Mouse (Mus musculus): ENCODE results near the gene Gopc. TPM values are rescaled to one million over a fixed set of nuclear protein-coding genes. Genes with fewer than 3 reads are reported as not detected.
"Not testable (repeated sequence)": the region's sequence is repeated elsewhere in the genome, so short reads cannot be mapped to it uniquely, and the experiment has no call there.

The Gopc gene
- polyA plus RNA-seq, 1 experiment from 2014 or later: 16.1 TPM

- no peaks in the 10 kb centered on the region for H3K9me3 ChIP-seq (replicated peaks)
- H3K36me3 ChIP-seq: no peaks in the 10 kb centered on the region
- H3K4me3 ChIP-seq: peak overlapping the region; percentile 88
- peaks cover 29% of the 10 kb centered on the region for H3K4me1 ChIP-seq
- peak overlapping the region; percentile 95 for H3K27ac ChIP-seq (replicated peaks)
- H3K27me3 ChIP-seq (ENCODE audit: low read depth, poor library complexity, severe bottlenecking): no peaks in the 10 kb centered on the region
- DNase-seq (ENCODE audit: low spot score): no peak
- WGBS: 90% methylated on average over 6 of the region's 6 CpGs
Measured at GRCm38 (mm10) chr10:52383022-52383421, 1.1 kb upstream of the Gopc start.

GRCm38 (mm10) chr10:52381321-52381801, 563 bp downstream of the Gopc start:
- Histone ChIP-seq H3K9me3 (replicated peaks) (no peaks in the 10 kb centered on the region), H3K4me1 (peaks cover 29% of the 10 kb centered on the region), H3K36me3 (no peaks in the 10 kb centered on the region), H3K4me3 (peak overlapping the region; percentile 88), H3K27me3 (ENCODE audit: low read depth, poor library complexity, severe bottlenecking) (no peaks in the 10 kb centered on the region), H3K27ac (replicated peaks) (peak overlapping the region; percentile 95)
- under 1% methylated on average over 19 of the region's 19 CpGs for WGBS
- DNase-seq (ENCODE audit: low spot score): no peak

GRCm38 (mm10) chr10:52377813-52378212, 4.1 kb downstream of the Gopc start:
- H3K27me3 ChIP-seq (ENCODE audit: low read depth, poor library complexity, severe bottlenecking): no peaks in the 10 kb centered on the region
- no peak overlapping the region for H3K4me3 ChIP-seq
- 96% methylated on average over 2 of the region's 2 CpGs for WGBS

GRCm38 (mm10) chr10:52376422-52376821, 5.5 kb downstream of the Gopc start:
- no peak overlapping the region for H3K4me3 ChIP-seq
- DNase-seq (ENCODE audit: low spot score): no peak
- H3K27me3 ChIP-seq (ENCODE audit: low read depth, poor library complexity, severe bottlenecking): no peaks in the 10 kb centered on the region
- H3K36me3 ChIP-seq: no peaks in the 10 kb centered on the region
- no peaks in the 10 kb centered on the region for H3K9me3 ChIP-seq (replicated peaks)
- peaks cover 22% of the 10 kb centered on the region for H3K4me1 ChIP-seq
- 89% methylated on average over 2 of the region's 2 CpGs for WGBS
- H3K27ac ChIP-seq (replicated peaks): no peak overlapping the region

More at GRCm38 (mm10) chr10:52377813-52378212, 4.1 kb downstream of the Gopc start:
- DNase-seq (ENCODE audit: low spot score): no peak
- Histone ChIP-seq H3K36me3 (no peaks in the 10 kb centered on the region), H3K9me3 (replicated peaks) (no peaks in the 10 kb centered on the region), H3K4me1 (peaks cover 27% of the 10 kb centered on the region), H3K27ac (replicated peaks) (no peak overlapping the region)

- DNase-seq (ENCODE audit: low spot score): no peak
- Histone ChIP-seq H3K4me3 (no peak overlapping the region), H3K36me3 (no peaks in the 10 kb centered on the region), H3K9me3 (replicated peaks) (no peaks in the 10 kb centered on the region), H3K4me1 (peaks cover 6% of the 10 kb centered on the region), H3K27me3 (ENCODE audit: low read depth, poor library complexity, severe bottlenecking) (no peaks in the 10 kb centered on the region), H3K27ac (replicated peaks) (no peak overlapping the region)
Measured at GRCm38 (mm10) chr10:52374651-52375050, 7.3 kb downstream of the Gopc start.

- H3K4me3 ChIP-seq: no peak overlapping the region
- no peak overlapping the region for H3K27ac ChIP-seq (replicated peaks)
- 88% methylated on average over 4 of the region's 4 CpGs for WGBS
- H3K36me3 ChIP-seq: no peaks in the 10 kb centered on the region
- DNase-seq (ENCODE audit: low spot score): no peak
- no peaks in the 10 kb centered on the region for H3K9me3 ChIP-seq (replicated peaks)
- no peaks in the 10 kb centered on the region for H3K27me3 ChIP-seq (ENCODE audit: low read depth, poor library complexity, severe bottlenecking)
- no peaks in the 10 kb centered on the region for H3K4me1 ChIP-seq
Measured at GRCm38 (mm10) chr10:52373834-52374233, 8.1 kb downstream of the Gopc start.

- no peak for DNase-seq (ENCODE audit: low spot score)
- Histone ChIP-seq H3K4me3 (no peak overlapping the region), H3K27ac (replicated peaks) (no peak overlapping the region), H3K27me3 (ENCODE audit: low read depth, poor library complexity, severe bottlenecking) (no peaks in the 10 kb centered on the region), H3K9me3 (replicated peaks) (no peaks in the 10 kb centered on the region), H3K4me1 (no peaks in the 10 kb centered on the region), H3K36me3 (no peaks in the 10 kb centered on the region)
- WGBS: 95% methylated on average over 4 of the region's 4 CpGs
Measured at GRCm38 (mm10) chr10:52368376-52368775, 13.5 kb downstream of the Gopc start.

GRCm38 (mm10) chr10:52360862-52361609, 20.9 kb downstream of the Gopc start:
- DNase-seq (ENCODE audit: low spot score): no peak
- H3K27me3 ChIP-seq (ENCODE audit: low read depth, poor library complexity, severe bottlenecking): no peaks in the 10 kb centered on the region
- no peaks in the 10 kb centered on the region for H3K4me1 ChIP-seq
- no peaks in the 10 kb centered on the region for H3K9me3 ChIP-seq (replicated peaks)
- WGBS: 89% methylated on average over 9 of the region's 9 CpGs
- no peak overlapping the region for H3K27ac ChIP-seq (replicated peaks)
- peaks cover 12% of the 10 kb centered on the region for H3K36me3 ChIP-seq
- no peak overlapping the region for H3K4me3 ChIP-seq

- Histone ChIP-seq H3K27ac (replicated peaks) (no peak overlapping the region), H3K27me3 (ENCODE audit: low read depth, poor library complexity, severe bottlenecking) (no peaks in the 10 kb centered on the region), H3K4me1 (no peaks in the 10 kb centered on the region), H3K9me3 (replicated peaks) (no peaks in the 10 kb centered on the region), H3K36me3 (peaks cover 17% of the 10 kb centered on the region), H3K4me3 (no peak overlapping the region)
- 93% methylated on average over 4 of the region's 4 CpGs for WGBS
- no peak for DNase-seq (ENCODE audit: low spot score)
Measured at GRCm38 (mm10) chr10:52360241-52360735, 21.6 kb downstream of the Gopc start.

- Histone ChIP-seq H3K9me3 (replicated peaks) (no peaks in the 10 kb centered on the region), H3K4me1 (no peaks in the 10 kb centered on the region), H3K27ac (replicated peaks) (no peak within 1 kb of the TSS), H3K4me3 (no peak within 1 kb of the TSS), H3K27me3 (ENCODE audit: low read depth, poor library complexity, severe bottlenecking) (no peaks in the 10 kb centered on the region), H3K36me3 (peaks cover 18% of the 10 kb centered on the region)
- WGBS: 90% methylated on average over 2 of the region's 2 CpGs
- no peak for DNase-seq (ENCODE audit: low spot score)
Measured at GRCm38 (mm10) chr10:52358467-52358866, 23.5 kb downstream of the Gopc start, which contains the start of gene Gm26741. TSS of gene Gm26741 (plus strand) at chr10:52358767.

GRCm38 (mm10) chr10:52353184-52353583, 28.7 kb downstream of the Gopc start:
- H3K4me3 ChIP-seq: no peak overlapping the region
- no peaks in the 10 kb centered on the region for H3K4me1 ChIP-seq
- 79% methylated on average over 9 of the region's 9 CpGs for WGBS
- no peaks in the 10 kb centered on the region for H3K27me3 ChIP-seq (ENCODE audit: low read depth, poor library complexity, severe bottlenecking)
- H3K36me3 ChIP-seq: peaks cover 56% of the 10 kb centered on the region
- no peak overlapping the region for H3K27ac ChIP-seq (replicated peaks)
- no peaks in the 10 kb centered on the region for H3K9me3 ChIP-seq (replicated peaks)
- DNase-seq (ENCODE audit: low spot score): no peak

GRCm38 (mm10) chr10:52343324-52343723, 38.6 kb downstream of the Gopc start:
- not testable (repeated sequence) for DNase-seq (ENCODE audit: low spot score); H3K27me3 ChIP-seq (ENCODE audit: low read depth, poor library complexity, severe bottlenecking); H3K4me3 ChIP-seq; H3K4me1 ChIP-seq; H3K27ac ChIP-seq (replicated peaks); H3K9me3 ChIP-seq (replicated peaks)
- H3K36me3 ChIP-seq: peaks cover 76% of the 10 kb centered on the region
- WGBS: 94% methylated on average over 4 of the region's 4 CpGs

GRCm38 (mm10) chr10:52331007-52331406, 50.9 kb downstream of the Gopc start:
- no peaks in the 10 kb centered on the region for H3K27me3 ChIP-seq (ENCODE audit: low read depth, poor library complexity, severe bottlenecking)
- H3K4me1 ChIP-seq: no peaks in the 10 kb centered on the region
- no peak overlapping the region for H3K27ac ChIP-seq (replicated peaks)
- peaks cover 6% of the 10 kb centered on the region for H3K36me3 ChIP-seq
- no peaks in the 10 kb centered on the region for H3K9me3 ChIP-seq (replicated peaks)
- 2% methylated on average over 1 of the region's 1 CpGs for WGBS
- no peak for DNase-seq (ENCODE audit: low spot score)
- no peak overlapping the region for H3K4me3 ChIP-seq
